Mouse (Mus musculus) layer of hippocampus, adult 11-12 months (tissue): ENCODE measurements around the gene Igf1r.

Experiments
- DNase-seq: peaks from one replicate; pipeline ENCODE4 v3.0.0; 2022; ENCODE audit warnings: low spot score

Igf1r gene

DNA sequence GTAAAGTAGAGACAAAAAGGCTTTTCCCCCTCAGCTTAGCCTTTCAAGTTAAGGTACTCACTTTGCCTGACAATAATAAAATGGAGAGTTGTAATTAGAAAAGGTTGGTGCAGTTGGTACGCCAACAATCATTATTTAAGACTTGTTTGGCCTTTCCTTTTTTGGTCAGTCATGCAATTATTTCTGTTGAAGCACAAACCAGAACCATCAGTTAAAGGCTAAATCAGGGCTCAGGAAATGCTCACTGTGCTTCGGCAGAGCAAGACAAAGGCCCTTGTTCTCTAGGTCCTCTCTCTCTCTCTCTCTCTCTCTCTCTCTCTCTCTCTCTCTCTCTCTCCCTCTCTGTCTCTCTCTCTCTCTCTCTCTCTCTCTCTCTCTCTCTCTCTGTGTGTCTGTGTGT lies 165.4 kb downstream of the Igf1r start:
- DNase-seq: no peak

DNA sequence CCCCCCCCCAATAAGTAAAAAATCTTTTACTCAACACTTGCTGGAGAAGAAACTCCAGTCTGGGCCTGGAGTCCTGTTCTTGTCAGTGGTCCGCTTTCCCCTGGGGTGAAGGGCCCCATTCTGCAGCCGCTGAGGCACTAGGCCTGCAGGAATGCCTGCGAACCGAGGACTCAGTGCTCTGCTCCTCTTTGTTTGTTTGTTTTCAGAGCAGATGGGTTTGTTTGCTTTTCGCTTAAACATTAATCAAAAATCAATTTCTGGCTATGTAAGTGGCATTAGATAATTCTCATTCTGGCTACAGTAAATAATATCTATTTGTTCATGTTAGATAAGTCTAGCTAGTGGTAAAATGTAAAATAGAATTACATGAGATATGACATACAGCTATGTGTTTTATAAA lies 167.0 kb downstream of the Igf1r start:
- DNase-seq: no peak

DNA sequence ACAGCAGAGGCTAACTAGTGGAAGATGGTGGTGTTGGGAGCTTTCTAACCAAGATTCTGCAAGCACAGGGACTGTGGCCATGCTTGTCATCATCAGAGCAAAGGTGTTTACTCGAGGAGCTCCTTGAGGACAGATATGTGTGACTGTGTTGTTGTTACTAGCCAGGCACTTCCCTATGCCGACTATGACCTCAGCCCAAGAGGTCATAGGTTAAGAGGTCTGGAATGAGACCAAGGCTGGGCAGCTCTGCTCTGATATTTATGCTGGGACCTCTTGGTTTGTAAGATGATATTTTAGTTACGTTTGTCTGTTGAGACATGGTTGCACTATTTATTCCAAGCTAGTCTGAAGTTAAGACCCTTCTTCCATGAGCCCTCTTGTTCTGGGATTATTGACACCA lies 169.8 kb downstream of the Igf1r start:
- DNase-seq: no peak

DNA sequence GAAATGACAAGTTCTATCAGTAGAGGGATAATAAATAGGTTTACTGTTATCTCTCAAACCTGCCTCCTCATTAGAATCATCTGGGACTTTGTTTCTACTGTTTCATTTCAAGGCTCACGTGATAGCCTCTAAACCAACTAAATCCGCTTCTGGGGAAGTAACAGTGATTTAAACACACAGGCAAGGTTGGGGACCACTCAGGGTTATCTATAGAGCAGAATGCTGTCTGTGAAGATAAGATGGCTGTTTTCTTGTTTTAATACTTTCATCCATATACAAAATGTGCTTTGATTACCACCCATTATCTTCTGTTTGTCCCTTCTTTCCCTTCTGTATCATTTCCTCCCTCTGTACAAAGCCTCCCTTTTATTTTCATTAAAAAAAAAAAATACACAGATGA lies 172.7 kb downstream of the Igf1r start:
- DNase-seq: no peak

DNA sequence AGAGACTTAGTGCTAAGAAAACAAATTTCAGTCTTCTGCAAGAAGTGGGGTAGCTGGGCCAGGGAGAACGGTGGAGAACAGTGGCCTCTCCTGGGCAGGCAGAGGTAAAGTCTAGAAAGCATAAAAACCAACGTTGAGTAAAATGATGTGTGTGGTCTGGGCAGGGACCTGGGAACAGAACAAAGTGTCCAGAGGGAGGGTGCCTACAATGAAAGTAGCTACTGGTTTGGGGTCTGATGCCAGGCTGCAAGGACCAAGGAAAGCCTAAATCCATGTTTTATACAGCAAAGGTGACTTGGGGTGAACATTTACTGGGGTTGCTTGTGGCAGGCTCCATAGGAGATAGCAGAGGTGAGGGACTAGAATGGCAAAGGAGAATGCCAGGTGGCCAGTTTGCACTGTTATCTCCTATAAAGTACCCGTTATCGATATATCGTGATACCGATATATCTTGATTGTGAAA lies 175.2 kb downstream of the Igf1r start:
- DNase-seq: peak; percentile 43

DNA sequence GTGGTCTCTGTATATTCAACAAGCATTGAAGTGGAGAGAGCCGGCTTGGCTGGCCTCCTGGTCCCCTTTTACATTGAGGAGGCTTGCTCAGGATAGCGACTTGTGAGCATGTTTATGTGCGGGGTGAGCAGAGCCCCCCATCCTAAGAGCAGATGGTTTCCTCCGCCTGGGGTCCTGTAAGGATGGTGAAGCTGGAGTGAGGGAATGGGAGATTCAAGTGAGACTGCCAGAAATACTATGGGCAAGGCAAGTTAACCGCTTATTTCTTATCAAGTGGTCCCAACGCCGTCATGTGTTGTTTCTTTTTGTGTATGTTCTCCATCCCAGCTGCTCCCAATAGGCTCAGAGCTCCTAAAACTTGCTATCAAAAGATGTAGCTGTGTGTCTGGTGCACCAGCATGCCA lies 175.6 kb downstream of the Igf1r start:
- DNase-seq: no peak

DNA sequence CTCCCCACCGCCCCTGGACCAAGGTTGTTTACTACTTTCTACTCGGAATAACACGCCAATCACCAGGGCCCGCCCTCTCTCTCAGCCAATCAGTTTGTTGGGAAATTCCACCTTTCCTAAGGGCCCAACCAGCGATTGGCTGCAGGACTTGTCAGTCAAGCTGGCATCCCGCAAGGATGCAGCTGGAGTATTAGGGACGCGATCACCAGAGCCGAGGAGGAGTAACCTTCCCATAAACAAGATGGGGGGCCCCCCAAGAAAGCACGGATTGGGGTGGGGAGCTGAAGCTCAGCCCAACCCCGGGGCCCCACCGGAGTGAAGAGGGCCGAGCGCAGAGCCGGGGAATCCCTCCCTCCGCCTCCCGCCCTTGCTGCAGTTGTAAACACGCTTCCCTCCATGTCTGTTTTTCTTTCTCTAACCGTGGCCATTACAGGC lies 176.5 kb downstream of the Igf1r start:
- DNase-seq: peak; percentile 100

DNA sequence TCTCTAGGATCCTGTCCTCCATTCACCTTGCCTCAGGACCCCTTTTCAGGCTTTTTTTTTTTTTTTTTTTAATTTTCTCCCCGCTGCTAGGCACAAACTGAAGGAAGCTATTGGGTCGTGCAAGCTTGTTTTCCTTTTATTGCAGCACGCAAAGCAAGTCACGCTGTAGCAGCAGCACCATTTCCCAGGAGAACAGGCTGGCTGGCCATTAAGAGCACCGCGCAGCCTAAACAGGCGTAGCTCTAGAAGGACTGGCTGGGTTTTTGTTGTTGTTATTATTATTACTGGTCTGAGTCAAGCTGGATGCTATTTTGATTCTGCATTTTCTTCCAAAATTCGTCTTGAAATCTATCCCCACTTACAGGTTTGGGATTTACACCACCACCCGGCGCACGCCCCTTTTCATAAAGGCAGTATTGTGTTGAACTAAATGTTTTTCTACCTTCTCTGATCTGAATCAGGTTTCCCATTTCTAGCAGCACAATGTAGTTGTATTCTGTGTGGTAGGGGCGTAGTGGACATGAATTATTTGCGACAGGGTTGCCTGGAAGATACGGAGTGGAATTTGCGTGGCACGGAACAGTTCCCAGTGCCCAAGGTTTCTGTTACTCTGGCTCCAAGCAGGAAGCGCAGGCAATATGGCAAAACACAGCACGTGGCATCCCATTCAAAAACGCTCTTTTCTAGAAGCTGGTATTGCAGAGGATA lies 177.1 kb downstream of the Igf1r start:
- DNase-seq: peak; percentile 92

DNA sequence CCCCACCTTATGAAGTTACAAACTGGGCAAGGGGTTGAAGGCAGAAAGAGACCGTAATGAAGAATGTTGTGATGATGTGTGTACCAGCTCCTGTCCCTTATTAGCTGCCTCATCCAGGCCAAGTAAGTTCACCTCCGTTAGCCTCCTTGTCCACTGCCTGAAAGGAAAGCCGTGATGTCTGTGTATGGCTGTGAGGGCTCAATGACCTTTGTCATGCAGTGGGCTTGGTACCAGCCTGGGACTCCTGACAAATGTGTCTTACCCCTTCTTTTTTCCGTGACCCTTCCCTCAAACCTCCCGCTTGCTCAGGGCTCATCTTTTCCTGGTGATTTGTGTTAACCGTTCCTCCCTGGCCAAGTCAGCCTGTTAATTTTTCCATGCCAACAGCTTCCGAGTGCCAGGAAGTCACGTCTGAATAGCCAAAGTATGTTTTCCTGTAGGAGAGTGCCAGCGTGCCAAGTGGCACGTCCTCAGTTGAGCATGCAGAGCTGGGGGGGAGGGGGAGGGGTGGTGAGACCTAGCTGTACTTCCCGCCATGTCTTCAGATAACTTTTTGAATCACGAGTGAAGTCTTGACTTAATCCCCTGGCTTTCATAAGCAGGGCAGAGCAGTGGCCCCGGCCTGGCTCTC lies 178.4 kb downstream of the Igf1r start:
- no peak for DNase-seq

DNA sequence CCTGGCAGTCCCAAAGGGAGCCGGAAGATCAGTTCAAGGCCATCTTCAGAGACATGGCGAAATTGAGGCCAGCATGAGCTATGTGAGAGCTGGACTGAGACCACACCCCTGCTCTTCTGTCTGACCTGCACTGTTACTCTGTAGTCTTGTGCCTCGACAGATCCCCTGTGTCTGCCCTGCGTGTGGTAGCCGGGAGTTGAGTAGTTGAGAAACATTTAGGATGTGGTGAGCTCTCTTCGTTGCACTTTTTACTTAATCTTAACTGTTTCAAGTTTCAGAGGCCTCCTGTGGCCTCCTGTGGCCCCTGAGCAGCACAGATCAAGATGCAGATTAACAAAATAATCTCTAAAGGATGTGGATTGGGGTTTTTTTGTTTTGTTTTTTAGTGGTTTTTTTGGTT lies 181.1 kb downstream of the Igf1r start:
- no peak for DNase-seq

DNA sequence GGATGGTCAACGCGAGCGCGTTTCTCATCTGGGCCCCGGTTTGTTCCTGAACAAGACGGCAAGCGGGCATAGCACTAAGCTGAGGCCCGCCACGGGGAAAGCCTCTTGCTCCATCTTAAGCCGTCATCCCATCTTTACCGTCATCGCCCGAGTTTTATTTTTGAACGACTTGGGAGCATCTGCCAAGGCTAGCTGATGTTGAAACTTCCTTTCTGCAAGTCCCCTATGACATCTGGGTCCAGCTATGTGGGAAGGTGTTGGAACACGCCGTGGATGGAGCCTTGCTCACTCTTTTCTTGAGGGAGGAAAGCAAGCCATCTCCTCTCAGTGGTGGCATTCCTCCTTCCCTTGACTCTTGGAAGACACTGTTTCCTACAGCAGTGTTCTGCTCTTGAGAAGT lies 182.3 kb downstream of the Igf1r start:
- no peak for DNase-seq

DNA sequence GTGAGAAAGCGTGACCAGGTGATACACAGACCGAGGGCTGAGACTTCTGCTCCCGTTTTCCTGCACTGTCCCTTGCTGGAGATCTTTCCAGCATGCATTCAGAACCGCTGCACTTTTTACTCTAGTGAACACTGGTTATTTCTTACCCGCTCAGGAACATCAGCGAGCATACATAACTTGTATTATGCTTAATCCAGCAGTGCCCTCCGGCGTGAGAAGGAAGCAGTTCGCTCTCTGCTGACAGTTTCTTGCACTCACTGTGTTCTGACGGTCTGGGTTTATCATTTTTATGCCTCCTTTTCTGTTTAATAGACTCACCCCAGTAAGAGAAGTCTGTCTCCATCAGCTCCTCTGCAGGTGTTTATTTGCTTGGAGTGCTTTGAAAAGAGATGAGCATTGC lies 183.4 kb downstream of the Igf1r start:
- no peak for DNase-seq

DNA sequence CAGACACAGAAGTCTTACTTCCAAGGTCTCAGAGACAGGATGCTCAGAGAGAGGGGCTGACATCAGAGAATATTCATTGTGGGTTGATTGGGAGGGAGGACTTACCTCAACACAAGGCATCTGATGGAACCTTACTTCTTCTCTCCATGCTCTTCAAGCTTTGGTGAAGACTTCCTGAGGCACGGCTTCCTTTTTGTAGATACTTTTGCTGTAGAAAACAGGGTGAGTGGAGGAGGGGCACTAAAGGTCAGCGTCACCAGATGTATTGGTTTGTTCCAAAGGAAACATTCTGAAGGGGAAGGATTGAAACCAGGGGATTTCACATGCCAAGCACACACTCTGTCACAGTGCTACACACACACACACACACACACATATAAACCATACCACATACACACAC lies 186.8 kb downstream of the Igf1r start:
- DNase-seq: no peak

DNA sequence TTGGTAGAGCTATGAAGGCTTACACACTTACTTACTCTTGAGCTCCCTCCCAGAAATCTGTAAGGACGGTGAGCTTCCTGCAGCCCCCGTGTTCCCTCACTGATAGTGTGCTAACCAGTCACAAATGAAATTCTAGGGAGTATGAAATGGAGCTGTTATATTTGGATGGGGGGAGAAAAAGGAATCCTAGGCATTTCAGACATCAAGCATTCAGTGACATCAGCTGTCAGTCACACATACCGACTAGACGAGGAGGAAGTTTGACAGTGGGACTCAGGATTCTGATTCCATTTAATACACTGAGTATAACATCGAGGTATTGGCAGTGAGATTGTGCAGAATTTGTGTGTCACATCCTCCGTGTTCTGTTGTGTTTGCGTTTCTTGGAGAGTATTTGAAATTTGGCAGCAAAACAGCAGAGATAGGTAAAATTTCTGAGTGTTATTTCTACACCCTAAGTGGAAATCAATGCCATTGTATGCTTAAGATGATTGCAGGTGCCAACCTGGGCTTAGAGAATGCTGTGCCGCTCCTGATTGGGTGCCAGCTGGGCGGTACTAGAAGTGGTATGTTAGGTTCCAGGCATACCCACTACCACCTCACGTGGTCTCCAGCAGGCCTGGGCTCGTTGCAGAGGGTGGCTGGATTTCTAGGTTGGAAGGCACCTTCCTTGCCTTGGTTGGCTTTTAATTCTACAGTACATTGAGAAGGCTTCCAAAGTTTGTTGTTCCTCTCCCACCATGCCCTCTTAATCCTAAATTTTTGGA lies 187.6 kb downstream of the Igf1r start:
- no peak for DNase-seq

DNA sequence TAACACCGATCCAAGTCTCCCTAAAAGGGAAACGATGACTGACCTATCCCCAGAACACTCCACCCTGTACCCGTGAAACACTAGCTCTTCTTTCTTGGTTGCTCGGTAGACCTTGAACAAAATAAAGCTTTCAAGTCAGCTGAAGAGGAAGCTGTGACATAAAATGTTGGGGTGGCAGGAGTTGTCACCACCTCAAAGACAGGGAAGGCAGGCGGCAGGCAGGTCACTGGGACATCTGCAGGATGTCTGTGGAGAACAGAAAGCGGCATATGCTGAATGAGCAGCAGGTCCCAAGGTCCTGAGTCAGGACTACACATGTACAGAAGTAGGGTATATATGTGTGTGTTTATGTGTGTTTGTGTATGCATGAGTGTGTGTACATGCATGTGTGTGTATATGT lies 191.6 kb downstream of the Igf1r start:
- no peak for DNase-seq

DNA sequence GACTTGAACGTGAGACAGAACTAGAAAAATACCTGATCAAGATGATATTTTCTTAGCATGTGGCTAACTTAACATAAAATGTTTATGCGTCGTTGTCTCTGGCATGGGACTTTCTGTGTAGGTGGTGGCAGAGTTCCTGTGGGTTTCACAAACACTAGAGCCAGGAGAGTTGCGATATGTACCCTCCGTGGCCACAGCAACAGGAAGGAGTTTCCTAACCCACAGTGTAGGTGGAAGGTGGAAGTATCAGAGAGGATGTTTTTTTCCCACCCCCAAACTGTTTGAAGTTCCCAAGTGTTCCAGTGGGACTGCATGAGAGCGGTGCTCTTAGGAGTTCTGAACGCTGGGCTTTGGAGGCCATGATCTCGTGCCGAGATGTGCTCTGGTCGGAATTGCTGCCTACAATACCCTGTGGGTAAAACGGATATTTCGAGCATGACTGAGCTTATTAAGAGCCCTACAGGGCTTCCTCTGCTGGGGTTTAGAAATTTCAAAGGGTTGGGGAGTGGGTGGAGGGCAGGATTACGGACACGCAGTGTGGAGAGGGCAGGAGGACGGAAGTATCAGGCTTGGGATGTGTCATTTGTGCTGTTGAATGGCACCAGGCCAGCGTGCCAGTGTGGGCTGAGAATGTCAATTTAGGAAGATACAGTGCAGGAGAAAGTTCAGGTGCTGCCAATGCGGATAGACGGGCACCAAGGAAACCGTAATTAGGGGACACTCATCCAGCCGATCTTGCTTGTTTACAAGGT lies 195.8 kb downstream of the Igf1r start:
- no peak for DNase-seq

DNA sequence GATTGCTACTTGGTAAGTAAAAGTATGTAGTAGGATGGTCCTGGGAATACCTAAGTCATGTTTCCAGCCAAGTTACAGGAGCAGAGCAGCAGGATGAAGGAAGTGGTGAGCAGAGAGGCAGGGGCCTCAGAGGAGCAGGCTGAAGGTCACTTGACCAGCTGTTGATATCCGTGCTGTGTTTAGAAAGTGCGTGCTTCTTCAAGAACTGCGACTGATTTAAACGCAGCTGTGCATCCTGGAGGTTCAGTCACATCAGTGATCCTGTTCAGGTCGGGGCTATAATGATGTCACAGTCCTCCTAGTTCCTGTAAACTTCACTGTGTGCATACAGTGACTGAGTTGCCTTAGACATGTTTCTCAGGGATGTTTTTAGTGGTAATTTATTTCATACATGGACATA lies 199.3 kb downstream of the Igf1r start:
- no peak for DNase-seq

DNA sequence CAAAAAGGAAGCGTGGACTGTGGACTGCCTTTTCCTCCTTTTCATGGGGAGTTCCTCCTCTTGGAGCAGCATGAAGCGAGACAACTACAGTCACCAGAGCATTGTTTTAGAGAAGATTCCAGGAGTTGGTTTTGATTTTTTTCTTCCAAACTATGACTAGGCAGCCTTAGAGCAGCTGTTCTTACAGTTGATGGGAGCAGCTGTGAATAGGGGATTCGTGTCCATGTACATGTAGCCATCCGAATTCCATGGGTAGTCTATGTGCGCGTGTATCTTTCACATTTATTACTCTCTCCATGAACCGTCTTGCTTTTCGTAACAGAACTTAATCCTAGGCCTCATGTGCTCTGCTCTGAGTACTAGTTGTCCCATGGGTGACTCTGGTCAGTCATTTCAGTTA lies 199.8 kb downstream of the Igf1r start:
- DNase-seq: no peak

DNA sequence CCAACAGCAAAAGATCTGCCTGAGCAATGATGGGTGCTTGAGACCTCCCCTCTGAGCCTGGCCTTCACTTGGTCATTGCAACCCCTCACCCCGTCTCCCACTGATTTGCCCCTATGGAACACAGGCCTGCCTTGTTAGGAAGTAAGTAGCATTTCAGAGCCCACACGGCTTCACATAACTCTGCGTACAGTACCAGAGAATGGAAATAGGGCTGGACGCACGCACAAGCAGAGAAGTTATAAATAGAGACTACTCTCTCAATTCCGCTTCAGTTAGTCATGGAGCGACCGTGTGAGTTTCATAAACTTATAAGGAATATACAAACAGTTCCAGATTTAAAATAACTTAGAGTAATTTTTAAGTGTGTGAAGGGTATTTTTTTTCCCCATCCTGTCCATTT lies 200.6 kb downstream of the Igf1r start:
- no peak for DNase-seq

DNA sequence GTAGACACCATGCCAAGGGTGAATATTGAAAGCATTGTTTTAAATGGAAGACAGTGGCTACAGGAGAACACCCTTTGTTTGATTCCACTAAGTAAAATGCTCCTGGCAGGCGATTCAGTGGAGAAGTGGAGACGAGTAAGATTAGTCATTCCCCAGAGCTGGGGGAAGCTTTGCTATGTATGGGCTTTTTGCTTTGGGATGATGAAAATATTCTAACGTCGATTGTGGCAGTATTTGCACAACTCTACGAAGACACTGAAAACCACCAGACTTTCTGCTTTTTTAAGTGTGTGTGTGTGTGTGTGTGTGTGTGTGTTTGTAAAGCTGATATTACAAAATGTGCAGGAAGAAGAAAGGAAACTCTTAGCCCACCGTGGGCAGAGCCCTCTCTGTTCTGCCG lies 202.0 kb downstream of the Igf1r start:
- DNase-seq: no peak

DNA sequence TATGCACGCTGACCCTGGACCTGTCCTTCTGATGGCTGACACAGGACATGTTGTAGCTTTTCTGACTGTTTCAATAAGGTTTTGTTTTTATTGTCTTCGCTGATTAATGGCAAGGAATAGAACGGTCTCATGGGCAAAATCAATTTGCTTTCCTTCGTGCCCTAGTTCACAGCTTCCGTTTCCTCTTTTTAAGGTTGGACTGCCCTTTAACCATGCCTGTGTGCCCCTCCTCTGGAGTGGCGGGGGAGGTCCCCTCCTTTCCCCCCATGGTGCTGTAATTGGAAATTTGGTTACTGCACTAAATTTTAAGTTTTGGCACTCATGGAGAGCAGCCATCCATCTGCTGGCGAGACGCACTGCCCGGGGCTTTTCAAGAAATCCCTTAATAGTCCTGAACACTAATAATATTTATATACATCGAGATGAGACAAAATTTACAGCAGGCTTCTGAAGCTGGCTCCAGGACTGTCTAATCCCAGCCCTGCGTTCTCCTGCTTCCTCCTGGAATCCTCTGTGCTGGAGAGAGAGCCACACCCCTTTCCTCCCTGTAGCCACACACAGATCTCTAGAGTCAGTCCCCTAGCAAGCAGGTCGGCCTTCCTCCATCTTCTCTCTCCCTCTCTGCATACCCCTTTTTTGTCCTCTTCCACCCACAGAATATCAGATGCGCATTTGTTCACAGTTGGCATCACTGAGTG lies 207.6 kb downstream of the Igf1r start:
- DNase-seq: no peak

DNA sequence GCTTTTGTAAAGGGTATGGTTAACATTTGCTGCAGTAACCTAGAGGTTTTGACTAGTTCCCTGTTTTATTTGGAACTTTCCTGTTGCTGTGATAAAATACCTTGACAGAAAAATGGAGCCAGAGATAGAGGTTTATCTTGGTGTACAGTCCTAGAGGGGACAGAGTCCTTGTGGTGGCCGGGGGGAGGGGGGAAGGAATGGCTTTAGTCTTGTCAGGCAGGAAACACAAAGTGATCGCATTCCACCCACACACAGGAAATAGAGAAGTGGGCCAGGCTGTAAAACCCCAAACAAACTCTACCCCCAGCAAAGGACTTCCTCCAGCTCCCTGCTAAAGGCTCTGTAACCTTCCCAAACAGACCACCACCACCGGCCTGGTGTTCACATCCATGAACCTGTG lies 211.4 kb downstream of the Igf1r start:
- DNase-seq: no peak
